8 mouse cellular contexts compared by ENCODE assay signal in the genomic region with DNA sequence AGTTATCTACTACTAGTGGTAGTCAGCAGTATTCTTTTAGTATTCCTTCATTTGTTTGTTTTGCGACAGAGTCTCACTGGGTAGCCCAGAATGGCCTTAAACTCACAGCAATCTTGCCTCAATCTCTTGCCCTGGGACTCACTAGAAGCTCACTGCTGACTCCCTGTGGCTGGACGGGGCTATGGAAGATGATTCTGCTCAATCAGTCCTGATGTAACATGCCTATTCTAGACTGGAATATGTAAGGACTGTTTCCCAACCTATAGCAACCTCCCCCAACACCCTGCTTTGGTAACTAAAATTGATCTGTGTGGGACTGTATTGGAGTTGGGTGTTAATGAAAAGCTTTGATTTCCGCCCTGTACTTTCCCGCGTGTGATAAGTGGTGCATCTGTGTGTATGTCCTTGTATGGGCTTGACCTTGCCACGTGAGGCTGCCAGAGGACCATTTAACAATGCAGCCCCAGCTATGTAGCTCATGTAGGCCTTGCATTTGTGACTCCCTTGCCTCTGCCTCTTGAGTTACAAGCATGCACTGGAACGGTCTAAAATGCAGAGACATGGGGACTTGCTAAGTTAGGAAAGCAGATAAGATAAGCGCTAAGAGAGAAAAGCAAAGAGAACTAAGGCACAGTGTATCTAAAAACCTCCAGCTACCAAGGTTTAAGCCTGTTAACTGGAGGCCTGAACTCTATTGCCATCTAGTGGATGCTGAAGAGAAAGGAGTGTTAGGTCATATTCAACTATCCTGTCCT. TPM values are rescaled to one million over a fixed set of nuclear protein-coding genes. Genes with fewer than 3 reads are reported as not detected.
DNase-seq lines count a peak whose midpoint lies in the region; ATAC-seq and TF ChIP-seq lines count a peak whose summit lies in the region.

No protein-coding gene starts in this region.

- no peak overlapping the region for H3K27ac ChIP-seq in embryonic facial prominence, embryonic 13.5 days
- H3K27ac ChIP-seq in hindbrain, embryonic 15.5 days (replicated peaks): no peak overlapping the region
- no peak overlapping the region for H3K27ac ChIP-seq in midbrain, embryonic 11.5 days (ENCODE audit: low read depth, low read length)
- no peak overlapping the region for H3K27ac ChIP-seq in stomach, postnatal 0 days (replicated peaks)

- H3K27me3 ChIP-seq in embryonic facial prominence, embryonic 13.5 days: no peaks in the 10 kb centered on the region
- no peaks in the 10 kb centered on the region for H3K27me3 ChIP-seq in hindbrain, embryonic 15.5 days
- H3K27me3 ChIP-seq in midbrain, embryonic 11.5 days (ENCODE audit: control insufficient read depth, insufficient read depth, low read length): no peaks in the 10 kb centered on the region
- no peaks in the 10 kb centered on the region for H3K27me3 ChIP-seq in stomach, postnatal 0 days (ENCODE audit: control insufficient read depth, insufficient read depth, low read length)

- H3K9me3 ChIP-seq in embryonic facial prominence, embryonic 13.5 days: no peaks in the 10 kb centered on the region
- no peaks in the 10 kb centered on the region for H3K9me3 ChIP-seq in hindbrain, embryonic 15.5 days
- H3K9me3 ChIP-seq in midbrain, embryonic 11.5 days (ENCODE audit: control insufficient read depth, low read length): no peaks in the 10 kb centered on the region
- H3K9me3 ChIP-seq in stomach, postnatal 0 days (ENCODE audit: control insufficient read depth, low read length): no peaks in the 10 kb centered on the region

- H3K4me3 ChIP-seq in embryonic facial prominence, embryonic 13.5 days: no peak overlapping the region
- no peak overlapping the region for H3K4me3 ChIP-seq in hindbrain, embryonic 15.5 days
- no peak overlapping the region for H3K4me3 ChIP-seq in midbrain, embryonic 11.5 days (ENCODE audit: low read depth, low read length)
- no peak overlapping the region for H3K4me3 ChIP-seq in stomach, postnatal 0 days (ENCODE audit: low read depth, low read length)

- intact Hi-C loops in left cerebral cortex, postnatal 14 days (cut with DNase I): loop anchor here (1.0 to 5.0 kb wide), 3 partner anchors 38 to 111 kb away; partner anchors contain the start of gene Rbm28

- no peak overlapping the region for H3K9ac ChIP-seq in embryonic facial prominence, embryonic 13.5 days
- no peak overlapping the region for H3K9ac ChIP-seq in hindbrain, embryonic 15.5 days
- no peak overlapping the region for H3K9ac ChIP-seq in midbrain, embryonic 11.5 days (ENCODE audit: low read length)
- no peak overlapping the region for H3K9ac ChIP-seq in stomach, postnatal 0 days (ENCODE audit: low read length)

- H3K36me3 ChIP-seq in embryonic facial prominence, embryonic 13.5 days: peaks cover 15% of the 10 kb centered on the region
- no peaks in the 10 kb centered on the region for H3K36me3 ChIP-seq in hindbrain, embryonic 15.5 days
- H3K36me3 ChIP-seq in midbrain, embryonic 11.5 days (ENCODE audit: control insufficient read depth, insufficient read depth, low read length): peaks cover 3% of the 10 kb centered on the region; the same call in 1 of the 2 replicates
- 0 out of 2 replicates have a peak, but pooled peaks cover 3% of the 10 kb centered on the region for H3K36me3 ChIP-seq in stomach, postnatal 0 days (ENCODE audit: control insufficient read depth, insufficient read depth, low read length)

- WGBS in embryonic facial prominence, embryonic 13.5 days: 30% methylated on average over 8 of the region's 8 CpGs
- WGBS in hindbrain, embryonic 15.5 days: 32% methylated on average over 8 of the region's 8 CpGs
- WGBS in midbrain, embryonic 11.5 days: 31% methylated on average over 8 of the region's 8 CpGs
- WGBS in stomach, postnatal 0 days: 25% methylated on average over 8 of the region's 8 CpGs

- no peak for TF ChIP-seq EP300 in stomach, postnatal 0 days (optimal IDR thresholded peaks at IDR 0.05)

- H3K4me2 ChIP-seq in embryonic facial prominence, embryonic 13.5 days: no peak overlapping the region
- no peak overlapping the region for H3K4me2 ChIP-seq in hindbrain, embryonic 15.5 days
- no peak overlapping the region for H3K4me2 ChIP-seq in midbrain, embryonic 11.5 days
- H3K4me2 ChIP-seq in stomach, postnatal 0 days (replicated peaks; ENCODE audit: low read depth): no peak overlapping the region

- ATAC-seq in embryonic facial prominence, embryonic 13.5 days (ENCODE audit: insufficient number of reproducible peaks, insufficient read depth, low FRiP score, low TSS enrichment, low read depth): 0 out of 2 replicates have a peak, but pooled peaks have one; percentile 15
- ATAC-seq in hindbrain, embryonic 15.5 days (ENCODE audit: low FRiP score, low read depth): 0 out of 2 replicates have a peak, but pooled peaks have one; percentile 19
- ATAC-seq in midbrain, embryonic 11.5 days (ENCODE audit: low FRiP score): peak; percentile 55; the same call in 1 of the 2 replicates
- peak; percentile 76 for ATAC-seq in stomach, postnatal 0 days (ENCODE audit: low FRiP score, low TSS enrichment)

- peak; percentile 16 for DNase-seq in left cerebral cortex, adult 11 months (ENCODE audit: low spot score)
- DNase-seq in left cerebral cortex, adult 8-10 months (ENCODE audit: low spot score in 2 of 2): no peak
- DNase-seq in adipocyte (ENCODE audit: low spot score): peak; percentile 93
- DNase-seq in left cerebral cortex, postnatal 14 days (ENCODE audit: low spot score in 2 of 2): peak; percentile 50 to 64
- peak; percentile 91 for DNase-seq in midbrain, embryonic 11.5 days (ENCODE audit: low spot score, missing footprints)
- DNase-seq in stomach, postnatal 0 days (ENCODE audit: low spot score): peak; percentile 47

- TF ChIP-seq CTCF in stomach, postnatal 0 days (IDR thresholded peaks at IDR 0.05; ENCODE audit: low read depth): peak; percentile 88

- H3K4me1 ChIP-seq in embryonic facial prominence, embryonic 13.5 days: peaks cover 6% of the 10 kb centered on the region; the same call in 1 of the 2 replicates
- H3K4me1 ChIP-seq in hindbrain, embryonic 15.5 days (replicated peaks): peaks cover 8% of the 10 kb centered on the region
- peaks cover 2% of the 10 kb centered on the region; the same call in 1 of the 2 replicates for H3K4me1 ChIP-seq in midbrain, embryonic 11.5 days (ENCODE audit: control insufficient read depth, insufficient read depth, low read length)
- H3K4me1 ChIP-seq in stomach, postnatal 0 days (replicated peaks; ENCODE audit: control insufficient read depth, insufficient read depth): no peaks in the 10 kb centered on the region

RNA-seq across cellular contexts. Expression of gene Fam71f2, which starts 0.7 kb away (rescaled TPM):
- under 1 TPM in 3 of 4 experiments, not detected in 1; 0.57 to 0.68 (median 0.67) TPM for total RNA-seq in left cerebral cortex, adult 8-10 months (2022)
- polyA plus RNA-seq in embryonic facial prominence, embryonic 13.5 days (2015; fragmentation: Nextera tagmentation; extraction: Ambion mirVana): 0.55 and 1.0 TPM in 2 replicates
- polyA plus RNA-seq in hindbrain, embryonic 15.5 days (2015; fragmentation: Nextera tagmentation; extraction: Ambion mirVana): 0.41 and 0.51 TPM in 2 replicates
- under 1 TPM in 1 of 2 experiments, not detected in 1; 0.44 TPM for total RNA-seq in left cerebral cortex, postnatal 14 days (2021)
- polyA plus RNA-seq in midbrain, embryonic 11.5 days (2014; fragmentation: Nextera tagmentation; extraction: Ambion mirVana): 0.41 and 0.79 TPM in 2 replicates
- 0.11 TPM in 1 of 2 replicates, not detected in the other for polyA plus RNA-seq in stomach, postnatal 0 days (2015; fragmentation: Nextera tagmentation; extraction: Ambion mirVana)

RNA-seq across cellular contexts. Expression of gene Hilpda, which starts 6.4 kb away (rescaled TPM):
- total RNA-seq in left cerebral cortex, adult 8-10 months (2022): 1 to 10 TPM; 5.2 to 8.6 (median 6.1) TPM
- 43.1 and 45.7 TPM in 2 replicates for polyA plus RNA-seq in embryonic facial prominence, embryonic 13.5 days (2015; fragmentation: Nextera tagmentation; extraction: Ambion mirVana)
- polyA plus RNA-seq in hindbrain, embryonic 15.5 days (2015; fragmentation: Nextera tagmentation; extraction: Ambion mirVana): 31.7 and 33.3 TPM in 2 replicates
- total RNA-seq in left cerebral cortex, postnatal 14 days (2021): 1 to 10 TPM; 5.7 to 6.5 TPM
- 30.1 and 30.5 TPM in 2 replicates for polyA plus RNA-seq in midbrain, embryonic 11.5 days (2014; fragmentation: Nextera tagmentation; extraction: Ambion mirVana)
- 29.8 and 34.1 TPM in 2 replicates for polyA plus RNA-seq in stomach, postnatal 0 days (2015; fragmentation: Nextera tagmentation; extraction: Ambion mirVana)

RNA-seq across cellular contexts. Expression of gene Fam71f1, which starts 40.2 kb away (rescaled TPM):
- not detected for total RNA-seq in left cerebral cortex, adult 8-10 months (2022)
- polyA plus RNA-seq in embryonic facial prominence, embryonic 13.5 days (2015; fragmentation: Nextera tagmentation; extraction: Ambion mirVana): not detected in 2 replicates
- not detected in 2 replicates for polyA plus RNA-seq in hindbrain, embryonic 15.5 days (2015; fragmentation: Nextera tagmentation; extraction: Ambion mirVana)
- not detected for total RNA-seq in left cerebral cortex, postnatal 14 days (2021)
- not detected in 2 replicates for polyA plus RNA-seq in midbrain, embryonic 11.5 days (2014; fragmentation: Nextera tagmentation; extraction: Ambion mirVana)
- polyA plus RNA-seq in stomach, postnatal 0 days (2015; fragmentation: Nextera tagmentation; extraction: Ambion mirVana): not detected in 2 replicates

Comparison
In these comparisons a context has a peak if more than half of its experiments do, and no peak if none do; other contexts are left out.
1. DNase-seq: peak in left cerebral cortex, adult 11 months (single experiment), adipocyte (single experiment), left cerebral cortex, postnatal 14 days (2 of 2), midbrain, embryonic 11.5 days (single experiment) and stomach, postnatal 0 days (single experiment); none in left cerebral cortex, adult 8-10 months (0 of 2).
2. ATAC-seq: peak in every context shown above with its lines; median percentile 76 in stomach, postnatal 0 days; 55 in midbrain, embryonic 11.5 days; 19 in hindbrain, embryonic 15.5 days; 15 in embryonic facial prominence, embryonic 13.5 days.